Mouse (Mus musculus) stomach, postnatal 0 days (tissue): ENCODE measurements around the gene Rpl28.

Experiments
- CTCF ChIP-seq: IDR thresholded peaks from 2 replicates; pipeline ENCODE4 v1.5.1; 2016; ENCODE audit warnings: antibody characterized with exemption, low read depth, mild to moderate bottlenecking, moderate library complexity
- EP300 ChIP-seq: optimal IDR thresholded peaks from 2 replicates; pipeline ENCODE3; 2016; ENCODE audit warnings: antibody characterized with exemption

DNA sequence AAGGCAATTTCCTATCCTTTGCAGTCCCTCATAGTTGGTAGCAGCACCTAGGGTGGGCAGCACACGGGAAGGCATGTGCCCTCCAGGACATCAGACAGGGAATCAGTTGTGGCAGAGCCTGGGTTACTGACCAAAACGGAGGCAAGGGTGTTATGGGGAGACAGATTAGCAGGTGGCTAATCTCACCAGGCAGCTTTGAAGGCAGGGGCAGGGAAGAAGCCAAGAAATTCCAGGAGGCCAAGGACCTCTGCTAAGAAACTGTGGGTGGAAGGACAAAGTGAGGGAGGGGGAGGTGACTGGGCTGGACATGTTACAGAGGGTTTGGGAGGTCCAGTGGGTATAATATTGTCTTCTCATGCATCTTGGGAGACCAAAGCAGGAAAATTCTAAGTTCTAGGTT lies 49.3 kb upstream of the Rpl28 start:
- no peak for TF ChIP-seq CTCF
- no peak for TF ChIP-seq EP300
